Mouse (Mus musculus) bone marrow, adult 2 months (tissue): Measurements from ENCODE around the gene Tyrobp.

Experiments
- CTCF ChIP-seq: fragments of 200-500 bp; IDR thresholded peaks from 2 replicates; pipeline ENCODE4 v1.5.1; 2011; ENCODE audit warnings: low read length, control low read depth; ENCODE audit not compliant: control insufficient read depth, insufficient read depth
- POLR2A ChIP-seq: fragments of 200-500 bp; IDR thresholded peaks from 2 replicates; pipeline ENCODE4 v1.6.1; 2011; ENCODE audit warnings: low read depth, mild to moderate bottlenecking, control low read depth, low read length, borderline replicate concordance; ENCODE audit not compliant: control insufficient read depth

DNA sequence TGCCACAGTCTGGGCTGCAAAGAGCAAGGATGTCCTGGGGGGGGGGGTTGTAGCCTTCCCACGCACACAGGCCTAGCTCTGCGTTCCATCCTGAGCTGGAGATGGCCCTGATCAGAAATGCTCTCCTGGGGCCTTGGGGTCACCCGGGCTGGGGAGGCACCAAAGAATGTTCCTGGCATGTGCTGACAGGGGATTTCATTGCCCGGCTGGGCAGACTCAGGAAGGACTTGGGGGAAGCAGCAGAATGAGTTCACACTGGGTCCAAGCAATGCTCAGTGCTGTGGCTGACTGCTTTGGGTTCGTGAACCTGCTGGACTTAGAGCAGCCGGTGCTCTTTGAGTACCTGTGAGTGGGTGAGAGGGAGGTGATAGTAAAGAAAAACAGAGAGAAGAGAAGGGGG lies 45.9 kb downstream of the Tyrobp start:
- TF ChIP-seq POLR2A = no peak
- no peak for TF ChIP-seq CTCF
